Mouse (Mus musculus) myocyte (in vitro differentiated cells): ENCODE measurements around the gene Mboat2. TPM values are rescaled to one million over a fixed set of nuclear protein-coding genes. Genes with fewer than 3 reads are reported as not detected.

Source experiments
- H3K27me3 ChIP-seq: one replicate; pipeline ENCODE4 v1.6.1; 2011; ENCODE audit not compliant: control insufficient read depth, insufficient read depth, insufficient read length
- H3K36me3 ChIP-seq: one replicate; pipeline ENCODE4 v1.6.1; 2011; ENCODE audit not compliant: control insufficient read depth, insufficient read depth
- H3K4me2 ChIP-seq: one replicate; pipeline ENCODE4 v1.6.1; 2011; ENCODE audit warnings: low read depth, control low read depth
- H3K4me3 ChIP-seq: one replicate; pipeline ENCODE4 v1.5.1; 2011; ENCODE audit warnings: mild to moderate bottlenecking, control low read depth, moderate library complexity
- H3K79me2 ChIP-seq: one replicate; pipeline ENCODE4 v1.6.1; 2011; ENCODE audit not compliant: control insufficient read depth, insufficient read depth
- H3ac ChIP-seq: one replicate; pipeline ENCODE4 v1.6.1; 2011; ENCODE audit not compliant: control insufficient read depth, insufficient read length
- CEBPB ChIP-seq: IDR thresholded peaks from 2 replicates; pipeline ENCODE4 v1.6.1; 2011; ENCODE audit warnings: mild to moderate bottlenecking, moderate library complexity; ENCODE audit not compliant: poor library complexity, insufficient read depth, severe bottlenecking
- E2F4 ChIP-seq: IDR thresholded peaks from one replicate; pipeline ENCODE4 v1.6.1; 2011; ENCODE audit warnings: mild to moderate bottlenecking, control low read depth, moderate library complexity; ENCODE audit not compliant: insufficient read depth
- MAX ChIP-seq: IDR thresholded peaks from one replicate; pipeline ENCODE4 v1.6.1; 2011; ENCODE audit warnings: low read depth, mild to moderate bottlenecking, control low read depth
- MYOD1 ChIP-seq, 3 experiments: IDR thresholded peaks; one replicate each; pipeline ENCODE4 v1.6.1; 2011; ENCODE audit warnings: control low read depth in 2 of 3, low read depth in 2 of 3, mild to moderate bottlenecking in 2 of 3, moderate library complexity in 1 of 3; ENCODE audit not compliant: insufficient read length in 2 of 3, control insufficient read depth in 1 of 3
- MYOG ChIP-seq, 3 experiments: IDR thresholded peaks; one replicate each; pipeline ENCODE4 v1.6.1; 2011; ENCODE audit warnings: control low read depth in 2 of 3, low read depth in 2 of 3, mild to moderate bottlenecking in 2 of 3; ENCODE audit not compliant: insufficient read length in 2 of 3, control insufficient read depth in 1 of 3, insufficient read depth in 1 of 3
- POLR2A ChIP-seq: IDR thresholded peaks from one replicate; pipeline ENCODE4 v1.6.1; 2011; ENCODE audit warnings: low read depth, mild to moderate bottlenecking, control low read depth, moderate library complexity; ENCODE audit not compliant: insufficient read length
- POLR2AphosphoS2 ChIP-seq: IDR thresholded peaks from one replicate; pipeline ENCODE4 v1.6.1; 2011; ENCODE audit warnings: low read depth, control low read depth; ENCODE audit not compliant: insufficient read length
- REST ChIP-seq: IDR thresholded peaks from one replicate; pipeline ENCODE4 v1.6.1; 2011; ENCODE audit warnings: mild to moderate bottlenecking, control low read depth, moderate library complexity; ENCODE audit not compliant: insufficient read depth, insufficient read length
- SRF ChIP-seq: IDR thresholded peaks from one replicate; pipeline ENCODE4 v1.6.1; 2011; ENCODE audit warnings: low read depth; ENCODE audit not compliant: control insufficient read depth, insufficient read length
- TCF12 ChIP-seq: IDR thresholded peaks from one replicate; pipeline ENCODE4 v1.6.1; 2011; ENCODE audit warnings: mild to moderate bottlenecking, control low read depth; ENCODE audit not compliant: poor library complexity, insufficient read depth, severe bottlenecking
- TCF3 ChIP-seq: IDR thresholded peaks from one replicate; pipeline ENCODE4 v1.6.1; 2011; ENCODE audit warnings: low read depth, control low read depth; ENCODE audit not compliant: insufficient read length
- USF1 ChIP-seq: IDR thresholded peaks from one replicate; pipeline ENCODE4 v1.6.1; 2011; ENCODE audit warnings: low read depth, mild to moderate bottlenecking, control low read depth, moderate library complexity
- polyA plus RNA-seq: library from polyadenylated mRNA; unstranded; fragments of >200 nt; fragmentation: generic; extraction: Trizol; gene quantifications from one replicate; pipeline ENCODE4 v1.2.1, GENCODE M21; 2012; ENCODE audit warnings: missing spikeins

Gene Mboat2
- polyA plus RNA-seq, 1 experiment: 16.9 TPM

- no peak for TF ChIP-seq REST
- no peak for TF ChIP-seq TCF12
- TF ChIP-seq TCF3: no peak
- no peak for TF ChIP-seq USF1
- no peak for TF ChIP-seq MYOD1 (IDR thresholded peaks at IDR 0.05; ENCODE audit: control insufficient read depth in 1 of 3, insufficient read length in 2 of 3, low read depth in 2 of 3)
- TF ChIP-seq MAX: no peak
- TF ChIP-seq POLR2A: no peak
- TF ChIP-seq E2F4: no peak
- no peak for TF ChIP-seq MYOG (IDR thresholded peaks at IDR 0.05; ENCODE audit: control insufficient read depth in 1 of 3, insufficient read depth in 1 of 3, insufficient read length in 2 of 3, low read depth in 2 of 3)
- TF ChIP-seq SRF: no peak
- no peak for TF ChIP-seq CEBPB
- TF ChIP-seq POLR2AphosphoS2: no peak
- no peak overlapping the region for H3K4me2 ChIP-seq
- H3K4me3 ChIP-seq: no peak overlapping the region
- no peaks in the 10 kb centered on the region for H3K79me2 ChIP-seq
- H3ac ChIP-seq: no peak overlapping the region
- H3K27me3 ChIP-seq: no peaks in the 10 kb centered on the region
- H3K36me3 ChIP-seq: no peaks in the 10 kb centered on the region
Observed at GRCm38 (mm10) chr12:24898226-24898625, 67.5 kb downstream of the Mboat2 start.

- H3K4me3 ChIP-seq: no peak overlapping the region
- H3K27me3 ChIP-seq: no peaks in the 10 kb centered on the region
- no peaks in the 10 kb centered on the region for H3K79me2 ChIP-seq
- H3ac ChIP-seq: no peak overlapping the region
- TF ChIP-seq REST (no peak), TCF12 (no peak), SRF (no peak), USF1 (no peak), MYOD1 (IDR thresholded peaks at IDR 0.05; ENCODE audit: control insufficient read depth in 1 of 3, insufficient read length in 2 of 3, low read depth in 2 of 3) (no peak), CEBPB (no peak), POLR2A (no peak), E2F4 (no peak), TCF3 (no peak), MAX (no peak), POLR2AphosphoS2 (no peak), MYOG (IDR thresholded peaks at IDR 0.05; ENCODE audit: control insufficient read depth in 1 of 3, insufficient read depth in 1 of 3, insufficient read length in 2 of 3, low read depth in 2 of 3) (no peak)
- no peaks in the 10 kb centered on the region for H3K36me3 ChIP-seq
- H3K4me2 ChIP-seq: no peak overlapping the region
Observed at GRCm38 (mm10) chr12:24899636-24900035, 69.0 kb downstream of the Mboat2 start.

GRCm38 (mm10) chr12:24902736-24903135 is 72.1 kb downstream of the Mboat2 start:
- no peaks in the 10 kb centered on the region for H3K79me2 ChIP-seq
- no peak for TF ChIP-seq MAX
- no peak for TF ChIP-seq TCF3
- no peak for TF ChIP-seq POLR2AphosphoS2
- TF ChIP-seq E2F4: no peak
- no peak for TF ChIP-seq POLR2A
- H3K36me3 ChIP-seq: no peaks in the 10 kb centered on the region
- H3ac ChIP-seq: no peak overlapping the region
- no peak overlapping the region for H3K4me3 ChIP-seq
- no peak overlapping the region for H3K4me2 ChIP-seq
- H3K27me3 ChIP-seq: no peaks in the 10 kb centered on the region

- TF ChIP-seq SRF (no peak), TCF3 (no peak), REST (no peak), E2F4 (no peak), MYOD1 (IDR thresholded peaks at IDR 0.05; ENCODE audit: control insufficient read depth in 1 of 3, insufficient read length in 2 of 3, low read depth in 2 of 3) (no peak), CEBPB (no peak), TCF12 (no peak), USF1 (no peak), MYOG (IDR thresholded peaks at IDR 0.05; ENCODE audit: control insufficient read depth in 1 of 3, insufficient read depth in 1 of 3, insufficient read length in 2 of 3, low read depth in 2 of 3) (no peak), MAX (no peak), POLR2A (no peak), POLR2AphosphoS2 (no peak)
- Histone ChIP-seq H3K36me3 (no peaks in the 10 kb centered on the region), H3K79me2 (no peaks in the 10 kb centered on the region), H3ac (no peak overlapping the region), H3K4me2 (no peak overlapping the region), H3K27me3 (no peaks in the 10 kb centered on the region), H3K4me3 (no peak overlapping the region)
Observed at GRCm38 (mm10) chr12:24907894-24908293, 77.2 kb downstream of the Mboat2 start.

- H3ac ChIP-seq: no peak overlapping the region
- TF ChIP-seq MAX (no peak), USF1 (no peak), MYOD1 (IDR thresholded peaks at IDR 0.05; ENCODE audit: control insufficient read depth in 1 of 3, insufficient read length in 2 of 3, low read depth in 2 of 3) (no peak), TCF3 (no peak), MYOG (IDR thresholded peaks at IDR 0.05; ENCODE audit: control insufficient read depth in 1 of 3, insufficient read depth in 1 of 3, insufficient read length in 2 of 3, low read depth in 2 of 3) (no peak), CEBPB (no peak), POLR2A (no peak), TCF12 (no peak), SRF (no peak), E2F4 (no peak), POLR2AphosphoS2 (no peak), REST (no peak)
Observed at GRCm38 (mm10) chr12:24909679-24910078, 79.0 kb downstream of the Mboat2 start.

More at GRCm38 (mm10) chr12:24909679-24910078, 79.0 kb downstream of the Mboat2 start:
- no peak overlapping the region for H3K4me3 ChIP-seq
- H3K4me2 ChIP-seq: no peak overlapping the region
- H3K79me2 ChIP-seq: no peaks in the 10 kb centered on the region
- H3K36me3 ChIP-seq: no peaks in the 10 kb centered on the region
- H3K27me3 ChIP-seq: no peaks in the 10 kb centered on the region
